Mouse (Mus musculus) myocyte (in vitro differentiated cells): Measurements from ENCODE around the gene Gm20431.

Experiments
- E2F4 ChIP-seq: IDR thresholded peaks from one replicate; pipeline ENCODE4 v1.6.1; 2011; ENCODE audit warnings: mild to moderate bottlenecking, control low read depth, moderate library complexity; ENCODE audit not compliant: insufficient read depth
- MYOG ChIP-seq, 3 experiments: IDR thresholded peaks; one replicate each; pipeline ENCODE4 v1.6.1; 2011; ENCODE audit warnings: control low read depth in 2 of 3, low read depth in 2 of 3, mild to moderate bottlenecking in 2 of 3; ENCODE audit not compliant: insufficient read length in 2 of 3, control insufficient read depth in 1 of 3, insufficient read depth in 1 of 3
- POLR2A ChIP-seq: IDR thresholded peaks from one replicate; pipeline ENCODE4 v1.6.1; 2011; ENCODE audit warnings: low read depth, mild to moderate bottlenecking, control low read depth, moderate library complexity; ENCODE audit not compliant: insufficient read length
- POLR2AphosphoS2 ChIP-seq: IDR thresholded peaks from one replicate; pipeline ENCODE4 v1.6.1; 2011; ENCODE audit warnings: low read depth, control low read depth; ENCODE audit not compliant: insufficient read length
- TCF12 ChIP-seq: IDR thresholded peaks from one replicate; pipeline ENCODE4 v1.6.1; 2011; ENCODE audit warnings: mild to moderate bottlenecking, control low read depth; ENCODE audit not compliant: poor library complexity, insufficient read depth, severe bottlenecking
- USF1 ChIP-seq: IDR thresholded peaks from one replicate; pipeline ENCODE4 v1.6.1; 2011; ENCODE audit warnings: low read depth, mild to moderate bottlenecking, control low read depth, moderate library complexity

DNA sequence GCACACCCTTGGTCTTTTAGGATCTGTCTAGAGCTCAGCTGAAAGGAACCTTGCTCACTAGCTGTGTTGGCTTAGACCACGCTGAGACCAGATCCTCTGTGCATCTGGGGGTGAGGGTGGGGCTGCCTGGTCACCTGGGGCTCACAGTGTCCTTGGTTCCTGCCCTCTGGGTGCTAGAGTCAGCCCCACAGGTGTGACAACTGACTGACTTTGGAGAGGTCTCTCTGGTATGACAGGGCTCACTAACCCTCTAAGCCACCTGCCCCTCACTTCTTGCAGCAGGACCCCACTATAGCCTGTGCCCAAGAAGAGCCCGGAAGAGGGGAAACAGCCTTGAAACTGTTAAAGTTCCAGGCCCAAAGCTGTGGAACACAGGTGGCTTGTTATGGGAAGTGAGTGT, 58.9 kb downstream of the Gm20431 start:
- TF ChIP-seq POLR2A (no peak), MYOG (IDR thresholded peaks at IDR 0.05; ENCODE audit: control insufficient read depth in 1 of 3, insufficient read depth in 1 of 3, insufficient read length in 2 of 3, low read depth in 2 of 3) (no peak), TCF12 (no peak), POLR2AphosphoS2 (no peak), USF1 (no peak), E2F4 (no peak)
